Mouse (Mus musculus): ENCODE data around the gene Rufy2. TPM values are rescaled to one million over a fixed set of nuclear protein-coding genes. Genes with fewer than 3 reads are reported as not detected.

Rufy2 gene
- polyA plus RNA-seq, 1 experiment = 3.0 TPM

DNA sequence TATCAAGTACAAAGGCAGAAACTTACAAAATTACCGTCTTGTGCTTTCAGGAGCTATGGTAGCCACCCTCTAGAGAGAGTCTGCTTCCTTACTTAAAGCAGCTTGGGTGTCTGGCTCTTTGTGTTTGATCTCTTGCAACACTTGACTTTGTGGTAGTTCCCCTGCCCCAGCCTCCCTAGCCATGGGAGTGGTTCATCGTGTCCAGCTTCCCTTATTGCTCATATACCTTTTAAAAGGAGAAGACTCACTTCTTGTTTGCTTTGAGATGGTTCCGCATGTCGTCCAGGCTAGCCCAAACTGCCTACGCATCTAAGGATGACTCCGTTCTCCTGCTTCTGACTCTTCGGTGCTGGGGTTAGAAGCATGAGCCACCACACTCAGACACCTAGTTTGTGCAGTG lies 31.5 kb upstream of the Rufy2 start:
- Histone ChIP-seq H3K4me2 (ENCODE audit: low read depth) (no peak overlapping the region), H3K4me3 (no peak overlapping the region), H3K27me3 (ENCODE audit: control insufficient read depth, insufficient read depth, insufficient read length) (no peaks in the 10 kb centered on the region), H3K36me3 (ENCODE audit: control insufficient read depth, insufficient read depth) (no peaks in the 10 kb centered on the region), H3K79me2 (ENCODE audit: control insufficient read depth, insufficient read depth) (no peaks in the 10 kb centered on the region), H3ac (ENCODE audit: control insufficient read depth, insufficient read length) (no peak overlapping the region)
- TF ChIP-seq POLR2A (IDR thresholded peaks at IDR 0.05; ENCODE audit: insufficient read length, low read depth) = no peak
- no peak for TF ChIP-seq USF1 (IDR thresholded peaks at IDR 0.05; ENCODE audit: low read depth)
- no peak for TF ChIP-seq MAX (IDR thresholded peaks at IDR 0.05; ENCODE audit: low read depth)
- no peak for TF ChIP-seq POLR2AphosphoS2 (IDR thresholded peaks at IDR 0.05; ENCODE audit: insufficient read length, low read depth)
- TF ChIP-seq TCF3 (IDR thresholded peaks at IDR 0.05; ENCODE audit: insufficient read length, low read depth) = no peak
- TF ChIP-seq MYOD1 (IDR thresholded peaks at IDR 0.05; ENCODE audit: control insufficient read depth in 1 of 3, insufficient read length in 2 of 3, low read depth in 2 of 3) = no peak
- TF ChIP-seq SRF (IDR thresholded peaks at IDR 0.05; ENCODE audit: control insufficient read depth, insufficient read length, low read depth) = no peak
- TF ChIP-seq REST (IDR thresholded peaks at IDR 0.05; ENCODE audit: insufficient read depth, insufficient read length) = no peak

DNA sequence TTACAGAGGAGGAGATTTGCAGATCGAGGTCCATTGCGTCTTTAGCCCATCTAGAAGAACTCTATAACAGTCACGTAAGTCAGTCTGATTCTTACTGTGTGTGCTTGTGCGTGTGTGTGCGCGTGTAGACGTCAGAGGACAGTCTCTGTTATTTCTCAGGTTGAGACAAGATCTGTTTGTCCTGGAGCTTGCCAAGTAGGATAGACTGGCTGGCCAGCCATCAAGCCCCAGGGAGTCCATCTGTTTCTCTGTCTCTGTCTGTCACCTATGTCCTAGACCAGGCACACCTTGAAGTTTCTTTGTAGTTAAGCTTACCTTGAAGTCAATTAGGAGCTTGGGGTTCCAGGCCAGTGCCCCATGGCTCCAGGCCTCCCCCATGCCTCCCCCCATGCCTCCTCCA lies 16.1 kb upstream of the Rufy2 start:
- H3K36me3 ChIP-seq (ENCODE audit: control insufficient read depth, insufficient read depth) = no peaks in the 10 kb centered on the region
- no peak for TF ChIP-seq MAX (IDR thresholded peaks at IDR 0.05; ENCODE audit: low read depth)
- no peak for TF ChIP-seq POLR2AphosphoS2 (IDR thresholded peaks at IDR 0.05; ENCODE audit: insufficient read length, low read depth)
- no peak overlapping the region for H3K4me2 ChIP-seq (ENCODE audit: low read depth)
- no peak overlapping the region for H3K4me3 ChIP-seq
- H3K79me2 ChIP-seq (ENCODE audit: control insufficient read depth, insufficient read depth) = no peaks in the 10 kb centered on the region
- H3ac ChIP-seq (ENCODE audit: control insufficient read depth, insufficient read length) = no peak overlapping the region
- no peaks in the 10 kb centered on the region for H3K27me3 ChIP-seq (ENCODE audit: control insufficient read depth, insufficient read depth, insufficient read length)

DNA sequence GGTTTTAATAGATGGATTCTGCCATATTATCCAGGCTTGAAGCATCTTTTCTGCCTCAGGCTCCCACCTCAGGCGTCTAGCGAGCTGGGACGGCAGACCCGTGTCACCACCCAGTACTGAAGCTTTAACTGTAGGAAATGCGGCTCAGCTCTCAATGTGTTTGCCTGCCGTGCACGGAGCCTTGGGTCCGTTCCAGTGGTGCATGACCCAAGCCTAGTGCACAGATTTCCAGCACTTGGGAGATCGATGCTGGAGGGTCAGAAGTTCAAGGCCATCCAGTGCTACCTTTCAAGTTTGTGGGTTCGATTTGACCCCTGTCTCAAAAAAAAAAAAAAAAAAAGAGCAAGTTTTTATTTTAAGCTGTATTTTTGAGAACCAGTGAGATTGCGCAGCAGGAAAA lies 14.2 kb upstream of the Rufy2 start:
- Histone ChIP-seq H3K79me2 (ENCODE audit: control insufficient read depth, insufficient read depth) (no peaks in the 10 kb centered on the region), H3K36me3 (ENCODE audit: control insufficient read depth, insufficient read depth) (no peaks in the 10 kb centered on the region), H3K4me2 (ENCODE audit: low read depth) (no peak overlapping the region), H3K4me3 (no peak overlapping the region), H3K27me3 (ENCODE audit: control insufficient read depth, insufficient read depth, insufficient read length) (no peaks in the 10 kb centered on the region), H3ac (ENCODE audit: control insufficient read depth, insufficient read length) (no peak overlapping the region)
- TF ChIP-seq USF1 (IDR thresholded peaks at IDR 0.05; ENCODE audit: low read depth) (no peak), MAX (IDR thresholded peaks at IDR 0.05; ENCODE audit: low read depth) (no peak), TCF12 (IDR thresholded peaks at IDR 0.05; ENCODE audit: insufficient read depth, poor library complexity, severe bottlenecking) (no peak), MYOD1 (IDR thresholded peaks at IDR 0.05; ENCODE audit: control insufficient read depth in 1 of 3, insufficient read length in 2 of 3, low read depth in 2 of 3) (no peak), SRF (IDR thresholded peaks at IDR 0.05; ENCODE audit: control insufficient read depth, insufficient read length, low read depth) (no peak), CEBPB (IDR thresholded peaks at IDR 0.05; ENCODE audit: insufficient read depth, poor library complexity, severe bottlenecking) (no peak), E2F4 (IDR thresholded peaks at IDR 0.05; ENCODE audit: insufficient read depth) (no peak), REST (IDR thresholded peaks at IDR 0.05; ENCODE audit: insufficient read depth, insufficient read length) (no peak), POLR2AphosphoS2 (IDR thresholded peaks at IDR 0.05; ENCODE audit: insufficient read length, low read depth) (no peak), MYOG (IDR thresholded peaks at IDR 0.05; ENCODE audit: control insufficient read depth in 1 of 3, insufficient read depth in 1 of 3, insufficient read length in 2 of 3, low read depth in 2 of 3) (no peak), POLR2A (IDR thresholded peaks at IDR 0.05; ENCODE audit: insufficient read length, low read depth) (no peak), TCF3 (IDR thresholded peaks at IDR 0.05; ENCODE audit: insufficient read length, low read depth) (no peak)

DNA sequence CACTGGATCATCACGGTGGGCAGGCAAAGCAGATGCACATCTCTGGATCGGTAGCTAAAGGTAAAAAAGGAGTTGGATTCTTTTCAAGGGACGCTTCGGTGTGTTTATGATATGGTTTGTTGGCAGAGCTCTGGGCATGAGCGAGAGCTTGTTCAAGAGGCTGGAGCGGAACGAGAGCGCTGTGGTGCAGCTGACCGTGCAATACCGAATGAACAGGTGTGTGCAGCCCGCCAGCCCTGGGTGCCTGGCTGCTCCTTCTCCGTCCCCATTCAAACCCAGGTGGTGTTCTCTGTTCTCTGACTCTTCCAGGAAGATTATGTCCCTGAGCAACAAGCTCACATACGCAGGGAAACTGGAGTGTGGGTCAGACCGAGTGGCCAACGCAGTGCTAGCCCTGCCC lies 13.7 kb upstream of the Rufy2 start:
- no peak overlapping the region for H3K4me3 ChIP-seq
- no peaks in the 10 kb centered on the region for H3K36me3 ChIP-seq (ENCODE audit: control insufficient read depth, insufficient read depth)
- H3ac ChIP-seq (ENCODE audit: control insufficient read depth, insufficient read length) = no peak overlapping the region
- no peaks in the 10 kb centered on the region for H3K79me2 ChIP-seq (ENCODE audit: control insufficient read depth, insufficient read depth)
- no peak overlapping the region for H3K4me2 ChIP-seq (ENCODE audit: low read depth)
- no peaks in the 10 kb centered on the region for H3K27me3 ChIP-seq (ENCODE audit: control insufficient read depth, insufficient read depth, insufficient read length)
- TF ChIP-seq POLR2AphosphoS2 (IDR thresholded peaks at IDR 0.05; ENCODE audit: insufficient read length, low read depth) = no peak
- TF ChIP-seq POLR2A (IDR thresholded peaks at IDR 0.05; ENCODE audit: insufficient read length, low read depth) = no peak
- no peak for TF ChIP-seq TCF12 (IDR thresholded peaks at IDR 0.05; ENCODE audit: insufficient read depth, poor library complexity, severe bottlenecking)
- TF ChIP-seq MYOD1 (IDR thresholded peaks at IDR 0.05; ENCODE audit: control insufficient read depth in 1 of 3, insufficient read length in 2 of 3, low read depth in 2 of 3) = no peak
- TF ChIP-seq E2F4 (IDR thresholded peaks at IDR 0.05; ENCODE audit: insufficient read depth) = no peak
- no peak for TF ChIP-seq SRF (IDR thresholded peaks at IDR 0.05; ENCODE audit: control insufficient read depth, insufficient read length, low read depth)
- no peak for TF ChIP-seq MYOG (IDR thresholded peaks at IDR 0.05; ENCODE audit: control insufficient read depth in 1 of 3, insufficient read depth in 1 of 3, insufficient read length in 2 of 3, low read depth in 2 of 3)
- no peak for TF ChIP-seq CEBPB (IDR thresholded peaks at IDR 0.05; ENCODE audit: insufficient read depth, poor library complexity, severe bottlenecking)
- no peak for TF ChIP-seq USF1 (IDR thresholded peaks at IDR 0.05; ENCODE audit: low read depth)
- TF ChIP-seq MAX (IDR thresholded peaks at IDR 0.05; ENCODE audit: low read depth) = no peak
- no peak for TF ChIP-seq TCF3 (IDR thresholded peaks at IDR 0.05; ENCODE audit: insufficient read length, low read depth)
- TF ChIP-seq REST (IDR thresholded peaks at IDR 0.05; ENCODE audit: insufficient read depth, insufficient read length) = no peak

DNA sequence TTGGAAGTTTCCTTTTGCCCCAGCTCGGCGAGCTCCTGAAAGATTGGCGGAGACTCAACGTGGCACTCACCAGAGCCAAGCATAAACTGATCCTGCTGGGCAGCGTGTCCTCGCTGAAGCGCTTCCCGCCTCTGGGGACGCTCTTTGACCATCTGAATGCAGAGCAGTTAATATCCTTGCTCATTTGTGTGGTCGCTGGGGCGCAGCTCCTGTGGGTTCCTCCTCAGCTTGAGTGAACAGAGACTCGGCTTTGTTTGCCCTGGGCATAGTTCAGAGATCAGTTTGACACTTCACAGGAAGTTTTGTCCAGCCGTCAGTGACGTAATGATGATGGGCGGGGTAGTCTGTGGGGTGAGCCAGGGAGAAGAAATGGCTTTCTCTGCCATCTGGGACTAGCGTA lies 8.2 kb upstream of the Rufy2 start:
- H3K4me2 ChIP-seq (ENCODE audit: low read depth) = no peak overlapping the region
- no peak for TF ChIP-seq TCF12 (IDR thresholded peaks at IDR 0.05; ENCODE audit: insufficient read depth, poor library complexity, severe bottlenecking)
- TF ChIP-seq MAX (IDR thresholded peaks at IDR 0.05; ENCODE audit: low read depth) = no peak
- TF ChIP-seq USF1 (IDR thresholded peaks at IDR 0.05; ENCODE audit: low read depth) = no peak
- TF ChIP-seq TCF3 (IDR thresholded peaks at IDR 0.05; ENCODE audit: insufficient read length, low read depth) = no peak
- TF ChIP-seq MYOD1 (IDR thresholded peaks at IDR 0.05; ENCODE audit: control insufficient read depth in 1 of 3, insufficient read length in 2 of 3, low read depth in 2 of 3) = no peak
- no peak for TF ChIP-seq POLR2AphosphoS2 (IDR thresholded peaks at IDR 0.05; ENCODE audit: insufficient read length, low read depth)
- no peak for TF ChIP-seq SRF (IDR thresholded peaks at IDR 0.05; ENCODE audit: control insufficient read depth, insufficient read length, low read depth)
- no peaks in the 10 kb centered on the region for H3K79me2 ChIP-seq (ENCODE audit: control insufficient read depth, insufficient read depth)
- no peaks in the 10 kb centered on the region for H3K36me3 ChIP-seq (ENCODE audit: control insufficient read depth, insufficient read depth)
- no peaks in the 10 kb centered on the region for H3K27me3 ChIP-seq (ENCODE audit: control insufficient read depth, insufficient read depth, insufficient read length)
- no peak overlapping the region for H3K4me3 ChIP-seq
- H3ac ChIP-seq (ENCODE audit: control insufficient read depth, insufficient read length) = no peak overlapping the region
